Mouse (Mus musculus): Measurements from ENCODE around the gene Ncor2. TPM values are rescaled to one million over a fixed set of nuclear protein-coding genes. Genes with fewer than 3 reads are reported as not detected.

Gene Ncor2
- total and polyA plus RNA-seq, 3 experiments: 5.0 to 46.8 TPM; not detected in 1

DNA sequence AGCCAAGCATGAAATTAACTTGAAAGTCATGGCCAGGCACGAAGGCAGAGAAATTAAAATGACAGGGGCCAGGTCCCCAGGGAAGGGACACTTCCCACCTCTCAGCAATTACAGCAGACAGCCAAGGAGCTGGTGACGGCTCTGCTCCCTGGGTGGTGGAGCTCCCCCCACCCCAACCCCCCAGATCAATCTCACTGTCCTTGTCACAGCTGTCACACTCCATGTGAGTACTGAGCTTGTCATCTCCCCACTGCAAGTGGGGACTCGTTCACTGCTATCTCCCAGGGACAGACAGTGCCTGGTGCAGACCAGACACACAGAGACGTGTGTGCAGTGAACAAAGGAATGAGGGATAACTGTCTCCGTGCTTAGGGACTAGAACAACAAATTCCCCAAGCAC, 85.2 kb downstream of the Ncor2 start:
- Histone ChIP-seq H3K4me3 (ENCODE audit: control insufficient read depth in 1 of 2, insufficient read depth in 1 of 2, low read depth in 2 of 2, low read length in 2 of 2) (no peak overlapping the region), H3K36me3 (ENCODE audit: control insufficient read depth in 1 of 2, insufficient read depth in 2 of 2, low read length in 2 of 2) (peaks cover 0 to 2% of the 10 kb centered on the region in 2 experiments; a peak in 1 of 4 replicates), H3K27me3 (ENCODE audit: control insufficient read depth in 1 of 2, insufficient read depth in 2 of 2, low read length in 2 of 2) (no peaks in the 10 kb centered on the region), H3K27ac (ENCODE audit: control insufficient read depth, low read depth, low read length) (no peak overlapping the region), H3K9ac (ENCODE audit: control insufficient read depth, low read depth, low read length, poor library complexity, severe bottlenecking) (no peak overlapping the region), H3K9me3 (replicated peaks; ENCODE audit: insufficient read depth, low read length) (no peaks in the 10 kb centered on the region), H3K79me2 (ENCODE audit: control insufficient read depth, insufficient read depth, low read length, poor library complexity) (no peaks in the 10 kb centered on the region), H3K4me1 (ENCODE audit: control insufficient read depth in 1 of 2, insufficient read depth in 2 of 2, low read length in 2 of 2) (no peaks in the 10 kb centered on the region)
- no peak for TF ChIP-seq MYC (IDR thresholded peaks at IDR 0.05; ENCODE audit: low read depth, low read length)
- no peak for TF ChIP-seq ZC3H11A (IDR thresholded peaks at IDR 0.05; ENCODE audit: low read depth, low read length)
- TF ChIP-seq POLR2AphosphoS5 (IDR thresholded peaks at IDR 0.05; ENCODE audit: borderline replicate concordance, low read depth, low read length): no peak
- TF ChIP-seq CHD1 (IDR thresholded peaks at IDR 0.05; ENCODE audit: low read depth, low read length): no peak
- TF ChIP-seq NELFE (IDR thresholded peaks at IDR 0.05; ENCODE audit: low read depth, low read length): no peak
- TF ChIP-seq ELF1 (IDR thresholded peaks at IDR 0.05; ENCODE audit: low read depth, low read length): no peak
- TF ChIP-seq MYB (IDR thresholded peaks at IDR 0.05; ENCODE audit: low read depth, low read length): no peak
- TF ChIP-seq E2F4 (IDR thresholded peaks at IDR 0.05; ENCODE audit: borderline replicate concordance, low read depth, low read length): no peak
- no peak for TF ChIP-seq NRF1 (IDR thresholded peaks at IDR 0.05; ENCODE audit: insufficient read depth, low read depth, low read length, poor library complexity, severe bottlenecking)
- TF ChIP-seq TAL1 (IDR thresholded peaks at IDR 0.05; ENCODE audit: low read length): no peak
- TF ChIP-seq TBP (IDR thresholded peaks at IDR 0.05; ENCODE audit: low read depth, low read length): no peak
- no peak for TF ChIP-seq ETS1 (IDR thresholded peaks at IDR 0.05; ENCODE audit: low read depth, low read length)
- no peak for TF ChIP-seq TCF12 (IDR thresholded peaks at IDR 0.05; ENCODE audit: low read depth, low read length)
- no peak for TF ChIP-seq HCFC1 (IDR thresholded peaks at IDR 0.05; ENCODE audit: low read depth, low read length)
- TF ChIP-seq USF1 (IDR thresholded peaks at IDR 0.05; ENCODE audit: low read depth, low read length): no peak
- no peak for TF ChIP-seq SMC3 (IDR thresholded peaks at IDR 0.05; ENCODE audit: low read depth, low read length)
- no peak for TF ChIP-seq GATA1 (IDR thresholded peaks at IDR 0.05; ENCODE audit: low read depth, low read length)
- TF ChIP-seq UBTF (IDR thresholded peaks at IDR 0.05; ENCODE audit: borderline replicate concordance, insufficient read depth, low read depth, low read length): no peak
- DNase-seq (ENCODE audit: low read depth, low spot score): no peak

DNA sequence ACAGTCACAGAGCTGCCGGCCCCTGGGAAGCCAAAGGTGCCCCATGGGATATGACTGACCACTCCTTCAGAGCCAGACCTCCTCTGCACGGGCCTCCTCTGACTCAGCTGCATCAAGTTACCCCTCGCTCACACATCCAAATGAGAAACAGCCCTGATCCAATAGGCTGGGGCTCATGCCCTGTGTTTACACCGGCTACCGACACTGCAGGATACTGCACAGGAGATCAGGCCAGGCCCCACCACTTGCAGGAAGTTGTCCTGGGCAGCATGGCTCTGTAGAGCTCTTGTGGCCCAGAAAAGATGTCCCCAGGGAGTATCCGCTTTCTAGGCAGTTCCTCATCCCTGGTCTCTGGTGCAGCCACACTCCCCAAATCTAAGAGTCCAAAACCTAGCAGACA, 90.9 kb downstream of the Ncor2 start:
- Histone ChIP-seq H3K36me3 (ENCODE audit: control insufficient read depth in 1 of 2, insufficient read depth in 2 of 2, low read length in 2 of 2) (no peaks in the 10 kb centered on the region; a peak in 1 of 4 replicates), H3K9me3 (replicated peaks; ENCODE audit: insufficient read depth, low read length) (no peaks in the 10 kb centered on the region), H3K4me3 (ENCODE audit: control insufficient read depth in 1 of 2, insufficient read depth in 1 of 2, low read depth in 2 of 2, low read length in 2 of 2) (no peak overlapping the region)

More for the DNA sequence above, 90.9 kb downstream of the Ncor2 start:
- TF ChIP-seq MYB (IDR thresholded peaks at IDR 0.05; ENCODE audit: low read depth, low read length): no peak
- no peak for TF ChIP-seq GATA1 (IDR thresholded peaks at IDR 0.05; ENCODE audit: low read depth, low read length)
- TF ChIP-seq CTCF (IDR thresholded peaks at IDR 0.05 in 2 of 3, conservative IDR thresholded peaks at IDR 0.05 in 1 of 3; ENCODE audit: control insufficient read depth in 1 of 3, insufficient read depth in 1 of 3, low read depth in 2 of 3, low read length in 3 of 3, poor library complexity in 1 of 3, severe bottlenecking in 1 of 3): no peak
- TF ChIP-seq SIN3A (IDR thresholded peaks at IDR 0.05; ENCODE audit: low read length): no peak
- no peak for TF ChIP-seq JUND (IDR thresholded peaks at IDR 0.05; ENCODE audit: low read depth, low read length)
- no peak for TF ChIP-seq RCOR1 (IDR thresholded peaks at IDR 0.05; ENCODE audit: low read depth, low read length)
- no peak for TF ChIP-seq CHD1 (IDR thresholded peaks at IDR 0.05; ENCODE audit: low read depth, low read length)
- TF ChIP-seq ZNF384 (IDR thresholded peaks at IDR 0.05; ENCODE audit: low read depth, low read length): no peak
- no peak for TF ChIP-seq MYC (IDR thresholded peaks at IDR 0.05; ENCODE audit: low read depth, low read length)
- TF ChIP-seq GABPA (IDR thresholded peaks at IDR 0.05; ENCODE audit: low read depth, low read length): no peak
- no peak for TF ChIP-seq USF2 (IDR thresholded peaks at IDR 0.05; ENCODE audit: borderline replicate concordance in 1 of 2, insufficient read depth in 1 of 2, low read depth in 1 of 2, low read length in 2 of 2)
- TF ChIP-seq MAFK (IDR thresholded peaks at IDR 0.05; ENCODE audit: borderline replicate concordance, low read depth, low read length): no peak
- TF ChIP-seq MXI1 (IDR thresholded peaks at IDR 0.05; ENCODE audit: low read depth, low read length): no peak
- no peak for DNase-seq (ENCODE audit: low read depth, low spot score)
- Histone ChIP-seq H3K4me1 (ENCODE audit: control insufficient read depth in 1 of 2, insufficient read depth in 2 of 2, low read length in 2 of 2) (no peaks in the 10 kb centered on the region), H3K27me3 (ENCODE audit: control insufficient read depth in 1 of 2, insufficient read depth in 2 of 2, low read length in 2 of 2) (no peaks in the 10 kb centered on the region), H3K27ac (ENCODE audit: control insufficient read depth, low read depth, low read length) (no peak overlapping the region), H3K79me2 (ENCODE audit: control insufficient read depth, insufficient read depth, low read length, poor library complexity) (no peaks in the 10 kb centered on the region), H3K9ac (ENCODE audit: control insufficient read depth, low read depth, low read length, poor library complexity, severe bottlenecking) (no peak overlapping the region)
